Mouse (Mus musculus): ENCODE measurements at regions not wholly inside any gene's neighbourhood (a gene's known extent, or its start where the extent isn't known, plus 50 kb on each side); places are given as distances from the start of the nearest gene placed in this dataset.

GRCm38 (mm10) chr1:194089918-194090548, 528.0 kb upstream of the Plxna2 start:
- peak; percentile 6 for DNase-seq (ENCODE audit: low read depth)
- no peak for TF ChIP-seq CTCF (IDR thresholded peaks at IDR 0.05; ENCODE audit: borderline replicate concordance, extremely low read depth, insufficient read depth, insufficient read length)
- TF ChIP-seq POLR2A (IDR thresholded peaks at IDR 0.05; ENCODE audit: borderline replicate concordance, extremely low read depth, insufficient read depth, insufficient read length, poor library complexity, severe bottlenecking), result no peak

GRCm38 (mm10) chr1:194058512-194058911, 559.5 kb upstream of the Plxna2 start:
- TF ChIP-seq CTCF (IDR thresholded peaks at IDR 0.05; ENCODE audit: borderline replicate concordance, extremely low read depth, insufficient read depth, insufficient read length) (no peak), POLR2A (IDR thresholded peaks at IDR 0.05; ENCODE audit: borderline replicate concordance, extremely low read depth, insufficient read depth, insufficient read length, poor library complexity, severe bottlenecking) (no peak)
- no peak for DNase-seq (ENCODE audit: low read depth)

- TF ChIP-seq POLR2A (IDR thresholded peaks at IDR 0.05; ENCODE audit: borderline replicate concordance, extremely low read depth, insufficient read depth, insufficient read length, poor library complexity, severe bottlenecking) (no peak), CTCF (IDR thresholded peaks at IDR 0.05; ENCODE audit: borderline replicate concordance, extremely low read depth, insufficient read depth, insufficient read length) (no peak)
- DNase-seq (ENCODE audit: low read depth), result no peak
These were observed 561.5 kb upstream of the Plxna2 start for GRCm38 (mm10) chr1:194056544-194056943.

- DNase-seq (ENCODE audit: low read depth), result no peak
- TF ChIP-seq CTCF (IDR thresholded peaks at IDR 0.05; ENCODE audit: borderline replicate concordance, extremely low read depth, insufficient read depth, insufficient read length) (no peak), POLR2A (IDR thresholded peaks at IDR 0.05; ENCODE audit: borderline replicate concordance, extremely low read depth, insufficient read depth, insufficient read length, poor library complexity, severe bottlenecking) (no peak)
These were observed 568.2 kb upstream of the Plxna2 start for GRCm38 (mm10) chr1:194049746-194050351.

- TF ChIP-seq POLR2A (IDR thresholded peaks at IDR 0.05; ENCODE audit: borderline replicate concordance, extremely low read depth, insufficient read depth, insufficient read length, poor library complexity, severe bottlenecking), result no peak
- TF ChIP-seq CTCF (IDR thresholded peaks at IDR 0.05; ENCODE audit: borderline replicate concordance, extremely low read depth, insufficient read depth, insufficient read length), result no peak
- DNase-seq (ENCODE audit: low read depth), result peak; percentile 43
These were observed 576.3 kb upstream of the Plxna2 start for GRCm38 (mm10) chr1:194041393-194042352.

GRCm38 (mm10) chr1:194038711-194039110, 579.3 kb upstream of the Plxna2 start:
- TF ChIP-seq CTCF (IDR thresholded peaks at IDR 0.05; ENCODE audit: borderline replicate concordance, extremely low read depth, insufficient read depth, insufficient read length) (no peak), POLR2A (IDR thresholded peaks at IDR 0.05; ENCODE audit: borderline replicate concordance, extremely low read depth, insufficient read depth, insufficient read length, poor library complexity, severe bottlenecking) (no peak)
- no peak for DNase-seq (ENCODE audit: low read depth)

GRCm38 (mm10) chr1:194034199-194034883, 583.7 kb upstream of the Plxna2 start:
- DNase-seq (ENCODE audit: low read depth), result peak; percentile 73
- TF ChIP-seq CTCF (IDR thresholded peaks at IDR 0.05; ENCODE audit: borderline replicate concordance, extremely low read depth, insufficient read depth, insufficient read length) (no peak), POLR2A (IDR thresholded peaks at IDR 0.05; ENCODE audit: borderline replicate concordance, extremely low read depth, insufficient read depth, insufficient read length, poor library complexity, severe bottlenecking) (no peak)

GRCm38 (mm10) chr1:194032603-194033002, 585.4 kb upstream of the Plxna2 start:
- no peak for DNase-seq (ENCODE audit: low read depth)

GRCm38 (mm10) chr1:194030651-194031228, 587.3 kb upstream of the Plxna2 start:
- DNase-seq (ENCODE audit: low read depth), result peak; percentile 82
- TF ChIP-seq CTCF (IDR thresholded peaks at IDR 0.05; ENCODE audit: borderline replicate concordance, extremely low read depth, insufficient read depth, insufficient read length), result no peak
- TF ChIP-seq POLR2A (IDR thresholded peaks at IDR 0.05; ENCODE audit: borderline replicate concordance, extremely low read depth, insufficient read depth, insufficient read length, poor library complexity, severe bottlenecking), result no peak

More at GRCm38 (mm10) chr1:194032603-194033002, 585.4 kb upstream of the Plxna2 start:
- TF ChIP-seq CTCF (IDR thresholded peaks at IDR 0.05; ENCODE audit: borderline replicate concordance, extremely low read depth, insufficient read depth, insufficient read length), result no peak
- TF ChIP-seq POLR2A (IDR thresholded peaks at IDR 0.05; ENCODE audit: borderline replicate concordance, extremely low read depth, insufficient read depth, insufficient read length, poor library complexity, severe bottlenecking), result no peak

GRCm38 (mm10) chr1:194026958-194027692, 590.9 kb upstream of the Plxna2 start:
- TF ChIP-seq CTCF (IDR thresholded peaks at IDR 0.05; ENCODE audit: borderline replicate concordance, extremely low read depth, insufficient read depth, insufficient read length) (no peak), POLR2A (IDR thresholded peaks at IDR 0.05; ENCODE audit: borderline replicate concordance, extremely low read depth, insufficient read depth, insufficient read length, poor library complexity, severe bottlenecking) (no peak)
- peak; percentile 55 for DNase-seq (ENCODE audit: low read depth)
